ENCODE assay signal across 8 mouse cellular contexts in the genomic region with DNA sequence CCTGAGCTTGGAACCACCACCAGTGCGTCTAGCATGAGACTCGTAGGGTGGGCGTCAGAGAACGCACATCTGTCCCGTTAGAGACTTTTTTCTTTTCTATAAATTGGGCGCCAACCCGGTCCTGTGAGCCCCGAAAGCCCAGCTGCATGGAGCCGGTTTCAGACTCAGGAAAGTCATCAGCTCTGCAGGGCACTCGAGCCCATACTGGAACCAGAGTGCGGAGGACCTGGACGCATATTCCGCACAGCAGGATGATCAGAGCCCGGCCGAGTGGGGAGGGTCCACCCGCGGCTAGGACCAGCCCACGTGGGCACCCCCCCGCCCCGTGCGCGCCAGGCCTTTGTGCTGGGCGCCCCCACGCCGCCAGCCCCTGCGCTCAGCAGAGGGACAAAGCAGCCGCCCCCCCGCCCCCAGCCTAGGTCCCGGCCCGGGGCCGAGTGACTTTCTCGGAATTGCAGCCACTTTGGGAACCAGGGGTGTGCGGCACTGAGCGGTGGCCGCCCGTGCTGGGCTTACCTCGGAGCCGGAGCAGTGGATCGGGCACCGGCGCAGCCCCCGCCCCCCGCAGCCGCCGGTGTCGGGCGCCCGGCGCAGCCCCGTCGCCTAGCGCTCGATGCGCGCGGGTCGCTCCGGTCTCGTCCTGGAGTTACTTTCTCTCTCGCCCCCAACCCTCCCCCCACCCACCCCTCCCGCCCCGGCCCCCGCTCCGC. TPM values are rescaled to one million over a fixed set of nuclear protein-coding genes. Genes with fewer than 3 reads are reported as not detected.
DNase-seq lines count a peak whose midpoint lies in the region; ATAC-seq and TF ChIP-seq lines count a peak whose summit lies in the region.

No protein-coding gene starts in this region.

- no peak for TF ChIP-seq CTCF in E14TG2a.4 (conservative IDR thresholded peaks at IDR 0.05; ENCODE audit: low read length)
- TF ChIP-seq CTCF in heart, postnatal 0 days (IDR thresholded peaks at IDR 0.05; ENCODE audit: low read depth), result no peak

- WGBS in heart, postnatal 0 days, result under 1% methylated on average over 40 of the region's 64 CpGs
- 0% methylated on average over 37 of the region's 64 CpGs for WGBS in limb, embryonic 14.5 days

- H3K27me3 ChIP-seq in E14TG2a.4 (ENCODE audit: insufficient read depth, low read length), result peaks cover 20% of the 10 kb centered on the region
- H3K27me3 ChIP-seq in heart, postnatal 0 days (ENCODE audit: control insufficient read depth, insufficient read depth, low read length), result peaks cover 30% of the 10 kb centered on the region
- no peaks in the 10 kb centered on the region for H3K27me3 ChIP-seq in limb, embryonic 14.5 days (ENCODE audit: control insufficient read depth, insufficient read depth, low read length)

- peak; percentile 41 for DNase-seq in cerebellum, adult 11 months
- DNase-seq in embryo, embryonic 11 days, result peak; percentile 79
- no peak for DNase-seq in heart, postnatal 0 days (ENCODE audit: low spot score)
- peak; percentile 42 for DNase-seq in limb, embryonic 14.5 days (ENCODE audit: low spot score)
- DNase-seq in neural tube, embryonic 10.5 days (ENCODE audit: extremely low spot score, low spot score), result peak; percentile 77
- DNase-seq in natural killer cell, adult 2 months (ENCODE audit: low spot score in 2 of 2), result no peak

- H3K27ac ChIP-seq in heart, postnatal 0 days (ENCODE audit: low read depth), result peak overlapping the region; percentile 36; the same call in 1 of the 2 replicates
- peak overlapping the region; percentile 99 for H3K27ac ChIP-seq in limb, embryonic 14.5 days (replicated peaks; ENCODE audit: low read depth, low read length)

- H3K9me3 ChIP-seq in E14TG2a.4 (ENCODE audit: low read length), result peaks cover 4% of the 10 kb centered on the region
- H3K9me3 ChIP-seq in heart, postnatal 0 days (replicated peaks; ENCODE audit: control insufficient read depth, low read length), result no peaks in the 10 kb centered on the region
- no peaks in the 10 kb centered on the region for H3K9me3 ChIP-seq in limb, embryonic 14.5 days (ENCODE audit: control insufficient read depth, low read length)

- no peak for TF ChIP-seq POLR2A in limb, embryonic 14.5 days (IDR thresholded peaks at IDR 0.05; ENCODE audit: borderline replicate concordance, extremely low read depth, insufficient read depth, insufficient read length)

- H3K4me1 ChIP-seq in E14TG2a.4 (replicated peaks; ENCODE audit: low read depth, low read length), result peaks cover 56% of the 10 kb centered on the region
- no peaks in the 10 kb centered on the region for H3K4me1 ChIP-seq in heart, postnatal 0 days (ENCODE audit: control insufficient read depth, insufficient read depth)
- H3K4me1 ChIP-seq in limb, embryonic 14.5 days (ENCODE audit: control insufficient read depth, insufficient read depth, low read length), result peaks cover 13% of the 10 kb centered on the region

- TF ChIP-seq EP300 in heart, postnatal 0 days (IDR thresholded peaks at IDR 0.05; ENCODE audit: low read depth), result no peak

- H3K9ac ChIP-seq in heart, postnatal 0 days (replicated peaks; ENCODE audit: low read depth, low read length), result peak overlapping the region; percentile 62
- H3K9ac ChIP-seq in limb, embryonic 14.5 days (ENCODE audit: low read depth, low read length, severe bottlenecking), result peak overlapping the region; percentile 96

- ATAC-seq in cerebellum, adult (ENCODE audit: insufficient number of reproducible peaks, low FRiP score, low TSS enrichment), result no peak
- peak; percentile 15; the same call in 1 of the 2 replicates for ATAC-seq in heart, postnatal 0 days (ENCODE audit: insufficient read depth, low read depth)
- ATAC-seq in limb, embryonic 14.5 days (ENCODE audit: low FRiP score, low read depth), result peak; percentile 58

- peak overlapping the region; percentile 85 for H3K4me3 ChIP-seq in E14TG2a.4 (replicated peaks; ENCODE audit: low read length)
- peak overlapping the region; percentile 75 for H3K4me3 ChIP-seq in heart, postnatal 0 days (ENCODE audit: low read depth, low read length)
- H3K4me3 ChIP-seq in limb, embryonic 14.5 days (replicated peaks; ENCODE audit: low read length), result peak overlapping the region; percentile 81

- H3K4me2 ChIP-seq in heart, postnatal 0 days (ENCODE audit: low read depth, low read length), result peak overlapping the region; percentile 86
- H3K4me2 ChIP-seq in limb, embryonic 14.5 days (replicated peaks; ENCODE audit: low read depth, low read length, severe bottlenecking), result peak overlapping the region; percentile 87

- H3K36me3 ChIP-seq in E14TG2a.4 (ENCODE audit: insufficient read depth, low read length), result peaks cover 20% of the 10 kb centered on the region
- H3K36me3 ChIP-seq in heart, postnatal 0 days (replicated peaks; ENCODE audit: control insufficient read depth, insufficient read depth, low read length), result no peaks in the 10 kb centered on the region
- peaks cover 23% of the 10 kb centered on the region for H3K36me3 ChIP-seq in limb, embryonic 14.5 days (ENCODE audit: control insufficient read depth, insufficient read depth, low read length)

RNA-seq across cellular contexts. Expression of a gene that starts 2.6 kb away (rescaled TPM):
- 2.8 and 5.9 TPM in 2 replicates for total RNA-seq in heart, postnatal 0 days (2014; rRNA removed; ENCODE audit: low replicate concordance)
- 0.78 and 0.99 TPM in 2 replicates for polyA plus RNA-seq in heart, postnatal 0 days (2015; fragmentation: Nextera tagmentation; extraction: Ambion mirVana)
- polyA plus RNA-seq in limb, embryonic 14.5 days (2012; rRNA removed), result 77.1 and 97.5 TPM in 2 replicates
- 18.7 and 20.7 TPM in 2 replicates for polyA plus RNA-seq in limb, embryonic 14.5 days (2014; fragmentation: Nextera tagmentation; extraction: Ambion mirVana)

Comparison
In these comparisons a context has a peak if more than half of its experiments do, and no peak if none do; other contexts are left out.
1. DNase-seq: peak in cerebellum, adult 11 months (single experiment), embryo, embryonic 11 days (single experiment), limb, embryonic 14.5 days (single experiment) and neural tube, embryonic 10.5 days (single experiment); none in heart, postnatal 0 days (single experiment) and natural killer cell, adult 2 months (0 of 2).
2. Peak in every context shown above with its lines, with median percentiles within 50 percentile points of each other: H3K4me3 ChIP-seq.